Mouse (Mus musculus): Measurements from ENCODE around the gene Hsd3b7. TPM values are rescaled to one million over a fixed set of nuclear protein-coding genes. Genes with fewer than 3 reads are reported as not detected.

The Hsd3b7 gene
- polyA plus RNA-seq, 1 experiment from 2014 or later, result 22.0 TPM

DNA sequence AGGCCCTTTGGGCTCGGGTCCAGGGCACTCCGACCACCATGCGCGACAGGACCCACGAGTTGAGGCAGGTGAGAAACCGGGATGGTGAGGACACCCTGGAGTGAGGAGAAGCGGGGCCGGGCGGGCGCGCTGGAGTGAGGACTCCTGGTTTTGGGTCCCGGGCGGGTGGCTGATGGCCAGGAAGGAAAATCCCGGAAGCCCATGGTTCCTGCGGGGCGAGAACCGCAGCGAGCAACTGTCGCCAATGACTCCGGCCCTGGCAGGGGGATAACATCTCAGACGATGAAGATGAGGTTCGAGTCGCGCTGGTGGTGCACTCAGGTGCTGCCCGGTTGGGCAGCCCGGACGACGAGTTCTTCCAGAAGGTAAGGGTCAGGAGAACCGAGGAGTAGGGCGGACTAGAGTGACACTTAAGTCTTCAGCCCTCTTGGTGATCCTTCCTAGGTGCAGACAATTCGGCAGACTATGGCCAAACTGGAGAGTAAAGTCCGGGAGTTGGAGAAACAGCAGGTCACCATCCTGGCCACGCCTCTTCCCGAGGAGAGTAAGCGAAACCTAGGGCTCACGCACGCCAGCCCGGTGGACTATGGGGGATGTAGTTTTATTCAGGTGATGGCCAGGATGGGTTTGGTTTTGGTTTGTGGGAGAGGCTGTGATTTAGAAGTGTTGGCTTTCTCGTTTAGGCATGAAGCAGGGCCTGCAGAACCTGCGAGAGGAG is 41.8 kb downstream of the Hsd3b7 start:
- peak overlapping the region; percentile 96 for H3K27ac ChIP-seq
- H3K36me3 ChIP-seq, result peaks cover 31% of the 10 kb centered on the region
- H3K4me3 ChIP-seq, result peak overlapping the region; percentile 94
- peak overlapping the region; percentile 92 for H3K4me2 ChIP-seq
- under 1% methylated on average over 40 of the region's 40 CpGs for WGBS
- H3K4me1 ChIP-seq (replicated peaks), result peaks cover 14% of the 10 kb centered on the region
- no peaks in the 10 kb centered on the region for H3K9me3 ChIP-seq (replicated peaks)
- H3K27me3 ChIP-seq, result no peaks in the 10 kb centered on the region
- ATAC-seq (replicated peaks; ENCODE audit: insufficient number of reproducible peaks, insufficient read depth, low FRiP score, low read depth), result peak; percentile 55
- H3K9ac ChIP-seq, result peak overlapping the region; percentile 90

DNA sequence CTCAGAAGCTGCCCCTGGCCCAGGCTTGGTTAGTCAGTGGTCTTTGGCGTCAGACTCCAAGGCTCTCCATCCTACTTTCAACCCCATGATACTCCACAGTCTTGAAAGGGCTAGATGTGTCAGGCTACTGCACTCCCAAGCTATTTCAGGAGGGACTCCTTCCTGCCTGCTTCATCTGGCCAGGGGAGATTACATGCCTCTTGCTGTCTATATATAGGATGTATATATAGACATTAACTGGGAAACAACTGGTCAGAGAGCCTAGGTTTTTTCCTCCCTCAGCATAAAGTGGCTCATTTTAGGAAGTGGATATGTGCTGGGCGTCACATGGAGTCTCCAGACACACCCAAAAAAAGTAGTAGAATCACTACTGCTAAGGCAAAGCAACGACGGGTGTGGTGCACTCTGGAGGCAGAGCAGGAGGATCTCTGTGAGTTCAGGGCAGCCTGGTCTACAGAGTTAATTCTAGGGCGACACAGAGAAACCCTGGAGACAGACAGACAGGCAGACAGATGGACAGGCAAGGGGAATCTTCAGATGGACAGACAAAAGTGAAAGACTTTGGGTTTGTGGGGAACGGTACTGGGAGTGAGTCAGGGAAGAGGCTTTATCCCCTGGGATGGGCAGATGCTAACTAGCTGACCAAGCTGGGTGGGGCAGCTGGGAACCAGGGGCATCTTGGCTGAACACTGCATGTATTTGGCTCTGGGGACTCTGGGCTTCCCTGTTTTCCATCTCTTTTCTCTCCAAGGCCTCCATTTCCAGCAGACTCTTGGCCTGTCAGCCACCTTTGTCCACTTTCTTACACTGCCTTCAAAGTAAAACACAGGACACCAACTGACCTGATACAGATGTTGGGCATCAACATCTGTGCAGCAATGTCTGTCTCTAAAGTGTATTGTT is 49.8 kb downstream of the Hsd3b7 start:
- Histone ChIP-seq H3K4me2 (no peak overlapping the region), H3K4me3 (no peak overlapping the region), H3K9me3 (replicated peaks) (no peaks in the 10 kb centered on the region), H3K4me1 (replicated peaks) (0 out of 2 replicates have a peak, but pooled peaks cover 4% of the 10 kb centered on the region), H3K27ac (no peak overlapping the region), H3K36me3 (peaks cover 24% of the 10 kb centered on the region), H3K27me3 (no peaks in the 10 kb centered on the region), H3K9ac (no peak overlapping the region)
- 70% methylated on average over 6 of the region's 6 CpGs for whole genome bisulfite sequencing
- ATAC-seq (replicated peaks; ENCODE audit: insufficient number of reproducible peaks, insufficient read depth, low FRiP score, low read depth), result no peak

- H3K27ac ChIP-seq, result no peak overlapping the region
- no peaks in the 10 kb centered on the region for H3K27me3 ChIP-seq
- no peaks in the 10 kb centered on the region for H3K9me3 ChIP-seq (replicated peaks)
- no peak overlapping the region for H3K4me3 ChIP-seq
- no peak overlapping the region for H3K4me2 ChIP-seq
- H3K4me1 ChIP-seq (replicated peaks), result 0 out of 2 replicates have a peak, but pooled peaks cover 4% of the 10 kb centered on the region
- whole genome bisulfite sequencing, result 56% methylated on average over 5 of the region's 5 CpGs
- no peak for ATAC-seq (replicated peaks; ENCODE audit: insufficient number of reproducible peaks, insufficient read depth, low FRiP score, low read depth)
- H3K36me3 ChIP-seq, result peaks cover 23% of the 10 kb centered on the region
- H3K9ac ChIP-seq, result no peak overlapping the region
These were observed 50.5 kb downstream of the Hsd3b7 start for GRCm38 (mm10) chr7:127850906-127851305.

Other genes starting within 250 kb of the Hsd3b7 start
- 2.9 and 4.1 TPM in 2 replicates for gene Tmem265, start 239.2 kb upstream of the Hsd3b7 start, polyA plus RNA-seq (2015; fragmentation: Nextera tagmentation; extraction: Ambion mirVana)
- gene Phkg2, start 227.3 kb upstream of the Hsd3b7 start, polyA plus RNA-seq (2015; fragmentation: Nextera tagmentation; extraction: Ambion mirVana), result 27.5 and 36.5 TPM in 2 replicates
- 10.6 and 12.6 TPM in 2 replicates for gene Ccdc189, start 212.0 kb upstream of the Hsd3b7 start, polyA plus RNA-seq (2015; fragmentation: Nextera tagmentation; extraction: Ambion mirVana)
- 27.9 and 32.3 TPM in 2 replicates for gene Rnf40, start 211.8 kb upstream of the Hsd3b7 start, polyA plus RNA-seq (2015; fragmentation: Nextera tagmentation; extraction: Ambion mirVana)
- 7.8 and 10.5 TPM in 2 replicates for gene Zfp629, start 184.8 kb upstream of the Hsd3b7 start, polyA plus RNA-seq (2015; fragmentation: Nextera tagmentation; extraction: Ambion mirVana)
- gene Bcl7c, start 91.7 kb upstream of the Hsd3b7 start, polyA plus RNA-seq (2015; fragmentation: Nextera tagmentation; extraction: Ambion mirVana), result 37.2 and 45.7 TPM in 2 replicates
- gene Ctf1, start 87.9 kb upstream of the Hsd3b7 start, polyA plus RNA-seq (2015; fragmentation: Nextera tagmentation; extraction: Ambion mirVana), result 4.7 and 8.4 TPM in 2 replicates
- 0.20 TPM in 1 of 2 replicates, not detected in the other for gene Ctf2, start 68.4 kb upstream of the Hsd3b7 start, polyA plus RNA-seq (2015; fragmentation: Nextera tagmentation; extraction: Ambion mirVana)
- gene Fbxl19, start 56.1 kb upstream of the Hsd3b7 start, polyA plus RNA-seq (2015; fragmentation: Nextera tagmentation; extraction: Ambion mirVana), result 1.4 and 2.2 TPM in 2 replicates
- gene Orai3, start 30.8 kb upstream of the Hsd3b7 start, polyA plus RNA-seq (2015; fragmentation: Nextera tagmentation; extraction: Ambion mirVana), result 15.6 and 21.7 TPM in 2 replicates
- gene Setd1a, start 23.9 kb upstream of the Hsd3b7 start, polyA plus RNA-seq (2015; fragmentation: Nextera tagmentation; extraction: Ambion mirVana), result 13.0 and 16.7 TPM in 2 replicates
- gene Gm49388, start 15.0 kb upstream of the Hsd3b7 start, polyA plus RNA-seq (2015; fragmentation: Nextera tagmentation; extraction: Ambion mirVana), result not detected in 2 replicates
- 50.5 and 51.0 TPM in 2 replicates for gene Stx4a, start 23.7 kb downstream of the Hsd3b7 start, polyA plus RNA-seq (2015; fragmentation: Nextera tagmentation; extraction: Ambion mirVana)
- 1.4 and 2.1 TPM in 2 replicates for gene Stx1b, start 23.9 kb downstream of the Hsd3b7 start, polyA plus RNA-seq (2015; fragmentation: Nextera tagmentation; extraction: Ambion mirVana)
- 5.3 and 7.0 TPM in 2 replicates for gene Zfp646, start 75.6 kb downstream of the Hsd3b7 start, polyA plus RNA-seq (2015; fragmentation: Nextera tagmentation; extraction: Ambion mirVana)
- 7.9 and 11.1 TPM in 2 replicates for gene Zfp668, start 76.2 kb downstream of the Hsd3b7 start, polyA plus RNA-seq (2015; fragmentation: Nextera tagmentation; extraction: Ambion mirVana)
- 1.2 and 1.7 TPM in 2 replicates for gene Prss53, start 90.4 kb downstream of the Hsd3b7 start, polyA plus RNA-seq (2015; fragmentation: Nextera tagmentation; extraction: Ambion mirVana)
- not detected in 2 replicates for gene Gm21974, start 94.8 kb downstream of the Hsd3b7 start, polyA plus RNA-seq (2015; fragmentation: Nextera tagmentation; extraction: Ambion mirVana)
- 95.9 and 126 TPM in 2 replicates for gene Vkorc1, start 95.0 kb downstream of the Hsd3b7 start, polyA plus RNA-seq (2015; fragmentation: Nextera tagmentation; extraction: Ambion mirVana)
- gene Bckdk, start 103.5 kb downstream of the Hsd3b7 start, polyA plus RNA-seq (2015; fragmentation: Nextera tagmentation; extraction: Ambion mirVana), result 122 and 145 TPM in 2 replicates
- gene Kat8, start 111.9 kb downstream of the Hsd3b7 start, polyA plus RNA-seq (2015; fragmentation: Nextera tagmentation; extraction: Ambion mirVana), result 23.5 and 27.6 TPM in 2 replicates
- gene Prss8, start 129.5 kb downstream of the Hsd3b7 start, polyA plus RNA-seq (2015; fragmentation: Nextera tagmentation; extraction: Ambion mirVana), result 1.9 and 6.0 TPM in 2 replicates
- 7.9 and 10.0 TPM in 2 replicates for gene Prss36, start 146.1 kb downstream of the Hsd3b7 start, polyA plus RNA-seq (2015; fragmentation: Nextera tagmentation; extraction: Ambion mirVana)
- gene Fus, start 166.9 kb downstream of the Hsd3b7 start, polyA plus RNA-seq (2015; fragmentation: Nextera tagmentation; extraction: Ambion mirVana), result 254 and 307 TPM in 2 replicates
- gene Pycard, start 193.3 kb downstream of the Hsd3b7 start, polyA plus RNA-seq (2015; fragmentation: Nextera tagmentation; extraction: Ambion mirVana), result 42.8 and 56.1 TPM in 2 replicates
- 0.77 and 1.1 TPM in 2 replicates for gene Trim72, start 203.3 kb downstream of the Hsd3b7 start, polyA plus RNA-seq (2015; fragmentation: Nextera tagmentation; extraction: Ambion mirVana)

All from heart, embryonic 15.5 days (tissue).